ENCODE assay signal across 25 mouse cellular contexts in genomic region chr13:49756591-49756990, GRCm38 (mm10). TPM values are rescaled to one million over a fixed set of nuclear protein-coding genes. Genes with fewer than 3 reads are reported as not detected.
DNase-seq lines count a peak whose midpoint lies in the region.
"Had no signal": no experiment of that assay in that cellular context is flagged by ENCODE, and none has a peak within 500 bp of the region (broad histone marks: within the 10 kb centered on the region; RNA-seq: fewer than 3 reads in every experiment).

No protein-coding gene starts in this region.

- H3K9me3 ChIP-seq in heart, embryonic 10.5 days, result no peaks in the 10 kb centered on the region
- H3K9me3 ChIP-seq: G1E had no signal

- DNase-seq in heart, adult 11 months, result peak; percentile 62
- DNase-seq in heart, adult 9 months (ENCODE audit: low spot score in 2 of 2), result no peak
- peak; percentile 53 for DNase-seq in heart, embryonic 10.5 days (ENCODE audit: low spot score)
- DNase-seq in heart, adult 8-10 months (ENCODE audit: low spot score), result no peak
- DNase-seq: adrenal gland, adult 2 months; adrenal gland, adult 8-10 months; adrenal gland, postnatal 10 days; adrenal gland, postnatal 14 days; adrenal gland, postnatal 25 days; adrenal gland, postnatal 36 days; B cell, adult 2 months; cerebellum, adult 11 months; cerebellum, adult 11-12 months; cerebellum, adult 18-20 months had no signal

- H3K36me3 ChIP-seq in heart, embryonic 10.5 days, result no peaks in the 10 kb centered on the region
- H3K36me3 ChIP-seq: G1E had no signal

- no peak overlapping the region for H3K4me3 ChIP-seq in heart, embryonic 10.5 days

- no peaks in the 10 kb centered on the region for H3K27me3 ChIP-seq in heart, embryonic 10.5 days (ENCODE audit: insufficient read depth, poor library complexity, severe bottlenecking)
- H3K27me3 ChIP-seq: CH12.LX had no signal

- no peak overlapping the region for H3K27ac ChIP-seq in heart, embryonic 10.5 days

- no peaks in the 10 kb centered on the region for H3K4me1 ChIP-seq in heart, embryonic 10.5 days

- WGBS in heart, embryonic 10.5 days, result 88% methylated on average over 9 of the region's 9 CpGs

RNA-seq across cellular contexts. Expression of gene Gm30302, which starts 42.2 kb away (rescaled TPM):
- polyA plus RNA-seq in heart, embryonic 10.5 days (2016; fragmentation: Nextera tagmentation; extraction: Ambion mirVana), result 0.10 TPM in 2 replicates
- total RNA-seq in heart, adult 8-10 months (2022), result under 1 TPM; 0.11 to 0.90 (median 0.38) TPM
- total RNA-seq: adrenal gland, adult 18-20 months; adrenal gland, adult 2 months; adrenal gland, adult 8-10 months; adrenal gland, postnatal 14 days; adrenal gland, postnatal 25 days; adrenal gland, postnatal 36 days; adrenal gland, postnatal 4 days; CH12.LX; ES-E14; MEL had no signal
- polyA plus RNA-seq: activated CD4-positive, CD25-positive, alpha-beta regulatory T cell, adult 4 months; adrenal gland, adult 2 months; brain, embryonic 14.5 days; C2C12; CD4-positive, CD25-positive, alpha-beta regulatory T cell, adult 4 months; G1E; Patski had no signal

Comparison
In these comparisons a context has a peak if more than half of its experiments do, and no peak if none do; other contexts are left out.
1. DNase-seq: peak in heart, adult 11 months (single experiment) and heart, embryonic 10.5 days (single experiment); none in heart, adult 9 months (0 of 2) and heart, adult 8-10 months (single experiment).